Comparison of ENCODE assay signal across 11 mouse cellular contexts in the genomic region with DNA sequence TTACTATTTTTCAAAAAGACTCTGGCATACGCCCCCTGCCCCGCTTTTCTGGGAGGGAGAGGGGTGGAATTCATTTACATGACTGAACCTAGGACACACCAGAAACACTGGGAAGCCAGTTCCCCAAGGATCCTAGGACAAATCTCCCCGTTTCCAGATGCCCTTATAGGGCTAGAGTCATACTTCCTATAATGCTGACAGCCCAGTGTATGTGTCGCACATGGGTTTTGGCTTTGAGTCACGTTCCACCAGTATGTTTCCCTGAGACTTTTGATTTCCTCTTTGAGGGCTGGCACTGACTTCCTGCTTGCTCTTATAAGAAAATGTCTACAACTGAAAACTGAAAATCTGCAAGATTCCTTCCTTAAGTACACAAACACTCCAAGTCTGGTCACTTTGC. TPM values are rescaled to one million over a fixed set of nuclear protein-coding genes. Genes with fewer than 3 reads are reported as not detected.
A peak's percentile ranks its signal among the peaks of the same experiment; 100 is the strongest.
DNase-seq lines count a peak whose midpoint lies in the region; ATAC-seq and TF ChIP-seq lines count a peak whose summit lies in the region.
"Had no signal": no experiment of that assay in that cellular context is flagged by ENCODE, and none has a peak within 500 bp of the region (broad histone marks: within the 10 kb centered on the region; RNA-seq: fewer than 3 reads in every experiment).

No protein-coding gene starts in this region.

- peak; percentile 3 for DNase-seq in embryo, embryonic 9.5 days (ENCODE audit: extremely low spot score)
- no peak for DNase-seq in embryo, embryonic 11 days
- DNase-seq in limb, embryonic 14.5 days (ENCODE audit: low spot score) = no peak
- no peak for DNase-seq in limb, embryonic 10.5 days (ENCODE audit: low spot score)
- DNase-seq in induced T-regulatory cell, adult 2 months (ENCODE audit: low read depth) = peak; percentile 66
- no peak for DNase-seq in testis, postnatal 10 days (ENCODE audit: low spot score)
- DNase-seq in ovary, postnatal 10 days (ENCODE audit: low spot score) = no peak

- TF ChIP-seq EP300 in ES-Bruce4 (IDR thresholded peaks at IDR 0.05; ENCODE audit: insufficient read depth, low read depth, low read length) = no peak

- H3K9me3 ChIP-seq in limb, embryonic 14.5 days (ENCODE audit: control insufficient read depth, low read length) = no peaks in the 10 kb centered on the region
- H3K9me3 ChIP-seq in limb, embryonic 10.5 days (replicated peaks) = no peaks in the 10 kb centered on the region
- H3K9me3 ChIP-seq in ES-Bruce4 (replicated peaks; ENCODE audit: control insufficient read depth, insufficient read depth, low read length, poor library complexity, severe bottlenecking) = no peaks in the 10 kb centered on the region
- H3K9me3 ChIP-seq: forebrain, embryonic 10.5 days; liver, embryonic 15.5 days had no signal

- no peaks in the 10 kb centered on the region for H3K27me3 ChIP-seq in limb, embryonic 14.5 days (ENCODE audit: control insufficient read depth, insufficient read depth, low read length)
- no peaks in the 10 kb centered on the region for H3K27me3 ChIP-seq in limb, embryonic 10.5 days (ENCODE audit: low read depth, poor library complexity, severe bottlenecking)
- H3K27me3 ChIP-seq in ES-Bruce4 (ENCODE audit: control insufficient read depth, insufficient read depth, low read length, poor library complexity, severe bottlenecking) = no peaks in the 10 kb centered on the region

- H3K27ac ChIP-seq in limb, embryonic 14.5 days (replicated peaks; ENCODE audit: low read depth, low read length) = peak overlapping the region; percentile 46; the same call in 1 of the 2 replicates
- H3K27ac ChIP-seq in limb, embryonic 10.5 days = no peak overlapping the region
- peak overlapping the region; percentile 54 for H3K27ac ChIP-seq in ES-Bruce4 (ENCODE audit: insufficient read depth, low read length)
- H3K27ac ChIP-seq: forebrain, embryonic 10.5 days; liver, embryonic 15.5 days had no signal

- peaks cover 38% of the 10 kb centered on the region for H3K4me1 ChIP-seq in limb, embryonic 14.5 days (ENCODE audit: control insufficient read depth, insufficient read depth, low read length)
- H3K4me1 ChIP-seq in limb, embryonic 10.5 days = peaks cover 42% of the 10 kb centered on the region
- H3K4me1 ChIP-seq in ES-Bruce4 (ENCODE audit: control insufficient read depth, insufficient read depth, low read length) = peaks cover 3% of the 10 kb centered on the region
- H3K4me1 ChIP-seq: liver, embryonic 15.5 days had no signal

- TF ChIP-seq POLR2A in limb, embryonic 14.5 days (IDR thresholded peaks at IDR 0.05; ENCODE audit: borderline replicate concordance, extremely low read depth, insufficient read depth, insufficient read length) = no peak
- TF ChIP-seq POLR2A in ES-Bruce4 (IDR thresholded peaks at IDR 0.05; ENCODE audit: insufficient read depth, low read length) = no peak

- no peak for TF ChIP-seq CTCF in ES-Bruce4 (IDR thresholded peaks at IDR 0.05; ENCODE audit: low read depth, low read length)

- H3K9ac ChIP-seq in limb, embryonic 14.5 days (ENCODE audit: low read depth, low read length, severe bottlenecking) = no peak overlapping the region
- H3K9ac ChIP-seq in ES-Bruce4 (ENCODE audit: low read depth, poor library complexity, severe bottlenecking) = no peak overlapping the region
- H3K9ac ChIP-seq: liver, embryonic 15.5 days had no signal

- no peaks in the 10 kb centered on the region for H3K36me3 ChIP-seq in limb, embryonic 14.5 days (ENCODE audit: control insufficient read depth, insufficient read depth, low read length)
- H3K36me3 ChIP-seq in limb, embryonic 10.5 days = no peaks in the 10 kb centered on the region
- H3K36me3 ChIP-seq in ES-Bruce4 (ENCODE audit: control insufficient read depth, insufficient read depth, low read length, poor library complexity, severe bottlenecking) = no peaks in the 10 kb centered on the region
- H3K36me3 ChIP-seq: liver, embryonic 15.5 days had no signal

- WGBS in limb, embryonic 14.5 days = 57% methylated on average over 5 of the region's 5 CpGs
- WGBS in limb, embryonic 10.5 days = 80% methylated on average over 5 of the region's 5 CpGs

- ATAC-seq in limb, embryonic 14.5 days (ENCODE audit: low FRiP score, low read depth) = no peak
- ATAC-seq: intestine, postnatal 0 days had no signal

- H3K4me2 ChIP-seq in limb, embryonic 14.5 days (replicated peaks; ENCODE audit: low read depth, low read length, severe bottlenecking) = no peak overlapping the region; the same call in 1 of the 2 replicates
- H3K4me2 ChIP-seq: liver, embryonic 15.5 days had no signal

- no peak overlapping the region for H3K4me3 ChIP-seq in limb, embryonic 14.5 days (replicated peaks; ENCODE audit: low read length)
- H3K4me3 ChIP-seq in limb, embryonic 10.5 days = no peak overlapping the region
- no peak overlapping the region for H3K4me3 ChIP-seq in ES-Bruce4 (ENCODE audit: low read depth, low read length)
- H3K4me3 ChIP-seq: forebrain, embryonic 10.5 days; liver, embryonic 15.5 days had no signal

RNA-seq across cellular contexts. Expression of a gene that starts 3.5 kb away (rescaled TPM):
- polyA plus RNA-seq in limb, embryonic 14.5 days (2012; rRNA removed) = 103 and 134 TPM in 2 replicates
- polyA plus RNA-seq in limb, embryonic 14.5 days (2014; fragmentation: Nextera tagmentation; extraction: Ambion mirVana) = 13.5 and 15.8 TPM in 2 replicates
- polyA plus RNA-seq in limb, embryonic 10.5 days (2016; fragmentation: Nextera tagmentation; extraction: Ambion mirVana) = 4.0 and 4.3 TPM in 2 replicates
- polyA plus RNA-seq in ES-Bruce4 (2011; ENCODE audit: insufficient read depth, insufficient read length, low read depth, missing spikeins) = 64.9 and 65.2 TPM in 2 replicates

Comparison
In these comparisons a context has a peak if more than half of its experiments do, and no peak if none do; other contexts are left out.
1. DNase-seq: peak in embryo, embryonic 9.5 days (single experiment) and induced T-regulatory cell, adult 2 months (single experiment); none in embryo, embryonic 11 days (single experiment), limb, embryonic 14.5 days (single experiment), limb, embryonic 10.5 days (single experiment), testis, postnatal 10 days (single experiment) and ovary, postnatal 10 days (single experiment).